11 mouse cellular contexts compared by ENCODE assay signal in genomic region chr10:127353909-127354895, GRCm38 (mm10). TPM values are rescaled to one million over a fixed set of nuclear protein-coding genes. Genes with fewer than 3 reads are reported as not detected.
A peak's percentile ranks its signal among the peaks of the same experiment; 100 is the strongest.
DNase-seq lines count a peak whose midpoint lies in the region; ATAC-seq and TF ChIP-seq lines count a peak whose summit lies in the region.
"Had no signal": no experiment of that assay in that cellular context is flagged by ENCODE, and none has a peak within 500 bp of the region (broad histone marks: within the 10 kb centered on the region; RNA-seq: fewer than 3 reads in every experiment).

Inhbe (minus strand) TSS chr10:127354411.

- H3K27ac ChIP-seq in lung, embryonic 14.5 days (ENCODE audit: low read depth) = no peak within 1 kb of the TSS
- H3K27ac ChIP-seq in heart, embryonic 15.5 days = 0 out of 2 replicates have a peak within 1 kb of the TSS, but pooled peaks have one; percentile 21
- H3K27ac ChIP-seq: embryonic facial prominence, embryonic 12.5 days; stomach, embryonic 15.5 days had no signal

- WGBS in lung, embryonic 14.5 days = 74% methylated on average over 18 of the region's 18 CpGs
- 62% methylated on average over 18 of the region's 18 CpGs for WGBS in heart, embryonic 15.5 days

- no peaks in the 10 kb centered on the region for H3K27me3 ChIP-seq in lung, embryonic 14.5 days (ENCODE audit: insufficient read depth, low read length)
- H3K27me3 ChIP-seq in heart, embryonic 15.5 days = no peaks in the 10 kb centered on the region
- H3K27me3 ChIP-seq: stomach, embryonic 15.5 days had no signal

- no peaks in the 10 kb centered on the region for H3K4me1 ChIP-seq in lung, embryonic 14.5 days (ENCODE audit: insufficient read depth)
- H3K4me1 ChIP-seq in heart, embryonic 15.5 days (replicated peaks) = peaks cover 10% of the 10 kb centered on the region
- H3K4me1 ChIP-seq: embryonic facial prominence, embryonic 12.5 days had no signal

- H3K4me2 ChIP-seq in lung, embryonic 14.5 days = no peak within 1 kb of the TSS
- H3K4me2 ChIP-seq in heart, embryonic 15.5 days = peak within 1 kb of the TSS; percentile 19
- H3K4me2 ChIP-seq: embryonic facial prominence, embryonic 12.5 days; stomach, embryonic 15.5 days had no signal

- TF ChIP-seq CTCF in lung, embryonic 14.5 days (IDR thresholded peaks at IDR 0.05; ENCODE audit: low read depth) = peak; percentile 57

- H3K4me3 ChIP-seq in lung, embryonic 14.5 days (ENCODE audit: low read depth, low read length) = no peak within 1 kb of the TSS
- no peak within 1 kb of the TSS for H3K4me3 ChIP-seq in heart, embryonic 15.5 days
- H3K4me3 ChIP-seq: embryonic facial prominence, embryonic 12.5 days; stomach, embryonic 15.5 days had no signal

- no peaks in the 10 kb centered on the region for H3K9me3 ChIP-seq in lung, embryonic 14.5 days (ENCODE audit: low read depth, low read length)
- H3K9me3 ChIP-seq in heart, embryonic 15.5 days (replicated peaks) = no peaks in the 10 kb centered on the region
- H3K9me3 ChIP-seq: embryonic facial prominence, embryonic 12.5 days; stomach, embryonic 15.5 days had no signal

- DNase-seq in adrenal gland, postnatal 36 days = peak; percentile 46 to 53
- no peak for DNase-seq in adrenal gland, adult 18-20 months (ENCODE audit: low spot score in 2 of 2)
- peak; percentile 24 for DNase-seq in lung, embryonic 14.5 days
- no peak for DNase-seq in lung, postnatal 14 days
- peak; percentile 54 for DNase-seq in retina, postnatal 1 day
- DNase-seq in testis, postnatal 14 days (ENCODE audit: low spot score) = no peak

- ATAC-seq in lung, embryonic 14.5 days (ENCODE audit: insufficient read depth) = no peak
- no peak for ATAC-seq in heart, embryonic 15.5 days (replicated peaks; ENCODE audit: insufficient number of reproducible peaks, insufficient read depth, low FRiP score, low read depth)
- ATAC-seq in inflammation-experienced regulatory T-cells, adult 6 months = no peak

- no peak within 1 kb of the TSS for H3K9ac ChIP-seq in lung, embryonic 14.5 days
- H3K9ac ChIP-seq in heart, embryonic 15.5 days = no peak within 1 kb of the TSS
- H3K9ac ChIP-seq: embryonic facial prominence, embryonic 12.5 days; stomach, embryonic 15.5 days had no signal

- no peaks in the 10 kb centered on the region for H3K36me3 ChIP-seq in lung, embryonic 14.5 days (ENCODE audit: insufficient read depth)
- no peaks in the 10 kb centered on the region for H3K36me3 ChIP-seq in heart, embryonic 15.5 days
- H3K36me3 ChIP-seq: embryonic facial prominence, embryonic 12.5 days; stomach, embryonic 15.5 days had no signal

RNA-seq across cellular contexts. Expression of gene Inhbe, which starts in this region (rescaled TPM):
- total RNA-seq in adrenal gland, postnatal 36 days (2021) = not detected
- total RNA-seq in adrenal gland, adult 18-20 months (2021) = not detected
- 0.04 TPM in 1 of 2 replicates, not detected in the other for polyA plus RNA-seq in lung, embryonic 14.5 days (2014; fragmentation: Nextera tagmentation; extraction: Ambion mirVana)
- 0.03 TPM in 1 of 2 replicates, not detected in the other for polyA plus RNA-seq in heart, embryonic 15.5 days (2015; fragmentation: Nextera tagmentation; extraction: Ambion mirVana)
- not detected for polyA plus RNA-seq in inflammation-experienced regulatory T-cells, adult 6 months (2017; shearing (Covaris generic))
- polyA plus RNA-seq: limb, embryonic 14.5 days had no signal

Comparison
In these comparisons a context has a peak if more than half of its experiments do, and no peak if none do; other contexts are left out.
1. Peak in DNase-seq in adrenal gland, postnatal 36 days; RNA of the gene not detected or under 1 TPM.
2. Peak in DNase-seq in lung, embryonic 14.5 days; RNA of the gene not detected or under 1 TPM.